Mouse (Mus musculus) neural tube, embryonic 15.5 days (tissue): Measurements from ENCODE around the gene Kifc1. TPM values are rescaled to one million over a fixed set of nuclear protein-coding genes. Genes with fewer than 3 reads are reported as not detected.

Experiments used
- ATAC-seq: fragments of 200-750 bp; cut with Nextera tagmentation; 2 replicates; pipeline ENCODE4 v1.8.0; 2017; ENCODE audit warnings: mild to moderate bottlenecking, moderate TSS enrichment, moderate library complexity; ENCODE audit not compliant: low FRiP score
- H3K27ac ChIP-seq: fragments of 300-500 bp; sonication (generic); replicated peaks from 2 replicates; pipeline ENCODE4 v1.5.1; 2015; ENCODE audit warnings: mild to moderate bottlenecking, inconsistent platforms
- H3K27me3 ChIP-seq: fragments of 300-500 bp; sonication (generic); replicated peaks from 2 replicates; pipeline ENCODE4 v1.6.1; 2015; ENCODE audit warnings: inconsistent platforms
- H3K36me3 ChIP-seq: fragments of 300-500 bp; sonication (generic); 2 replicates; pipeline ENCODE4 v1.6.1; 2015; ENCODE audit warnings: inconsistent platforms
- H3K4me1 ChIP-seq: fragments of 300-500 bp; sonication (generic); 2 replicates; pipeline ENCODE4 v1.6.1; 2015; ENCODE audit warnings: inconsistent platforms
- H3K4me2 ChIP-seq: fragments of 300-500 bp; sonication (generic); 2 replicates; pipeline ENCODE4 v1.6.1; 2015; ENCODE audit warnings: inconsistent platforms, mild to moderate bottlenecking, moderate library complexity
- H3K4me3 ChIP-seq: fragments of 300-500 bp; sonication (generic); replicated peaks from 2 replicates; pipeline ENCODE4 v1.5.1; 2015; ENCODE audit warnings: mild to moderate bottlenecking, inconsistent platforms
- H3K9ac ChIP-seq: fragments of 300-500 bp; sonication (generic); replicated peaks from 2 replicates; pipeline ENCODE4 v1.6.1; 2015; ENCODE audit warnings: mild to moderate bottlenecking, inconsistent platforms
- H3K9me3 ChIP-seq: fragments of 300-500 bp; sonication (generic); replicated peaks from 2 replicates; pipeline ENCODE4 v1.6.1; 2016; ENCODE audit warnings: inconsistent platforms
- WGBS: fragments of 180-500 bp; shearing (Covaris S2); methylation state at CpG from one replicate; pipeline ENCODE4 v1.1.7; 2015; ENCODE audit warnings: mixed read lengths; 5-methylcytosine and 5-hydroxymethylcytosine counted together
- microRNA-seq: library from miRNA; unstranded; fragments of <30 nt; microRNA quantifications from one replicate; pipeline ENCODE4, GENCODE M21; 2017
- polyA plus RNA-seq: library from polyadenylated mRNA; unstranded; fragments of >200 nt; fragmentation: Nextera tagmentation; extraction: Ambion mirVana; gene quantifications from 2 replicates; pipeline ENCODE4 v1.2.1, GENCODE M21; 2015

Gene Kifc1
- polyA plus RNA-seq, 1 experiment from 2014 or later, result 2.0 TPM

DNA sequence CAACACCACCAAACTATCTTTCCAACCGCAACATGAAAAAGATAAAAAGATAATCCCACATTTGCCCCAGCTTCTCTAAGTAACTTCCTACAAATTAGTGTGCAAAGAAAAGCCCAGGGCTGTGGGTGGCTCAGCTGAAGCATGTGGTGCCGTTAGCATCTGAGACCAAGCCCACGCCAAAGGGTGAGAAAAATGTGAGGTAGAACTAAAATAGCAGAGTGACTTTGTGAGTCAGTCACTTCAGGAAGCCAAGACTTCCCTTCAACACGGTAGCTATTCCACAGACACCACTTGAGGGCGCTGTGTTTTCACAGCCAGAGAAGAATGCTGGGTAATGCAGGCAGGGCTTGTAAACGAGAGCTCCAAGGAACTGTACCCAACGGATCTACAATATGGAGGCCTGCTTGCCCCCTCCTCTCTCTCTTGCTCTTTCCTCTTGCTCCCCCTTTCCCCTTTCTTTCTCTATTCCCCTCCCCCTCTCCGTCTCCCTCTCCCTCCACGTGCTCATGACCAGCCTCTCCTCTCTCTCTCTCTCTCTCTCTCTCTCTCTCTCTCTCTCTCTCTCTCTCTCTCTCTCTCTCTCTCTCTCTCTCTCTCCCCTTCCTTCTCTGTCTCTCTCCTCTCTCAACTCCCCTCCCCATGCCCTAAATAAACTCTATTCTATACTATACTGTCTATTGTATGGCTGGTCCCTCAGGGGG is 25.0 kb downstream of the Kifc1 start:
- no peak overlapping the region for H3K4me2 ChIP-seq
- no peak overlapping the region for H3K9ac ChIP-seq
- 48% methylated on average over 9 of the region's 9 CpGs for WGBS
- H3K4me3 ChIP-seq, result no peak overlapping the region
- H3K27me3 ChIP-seq, result no peaks in the 10 kb centered on the region
- H3K27ac ChIP-seq, result no peak overlapping the region
- H3K4me1 ChIP-seq, result no peaks in the 10 kb centered on the region
- H3K36me3 ChIP-seq, result no peaks in the 10 kb centered on the region
- ATAC-seq, result no peak
- no peaks in the 10 kb centered on the region for H3K9me3 ChIP-seq

DNA sequence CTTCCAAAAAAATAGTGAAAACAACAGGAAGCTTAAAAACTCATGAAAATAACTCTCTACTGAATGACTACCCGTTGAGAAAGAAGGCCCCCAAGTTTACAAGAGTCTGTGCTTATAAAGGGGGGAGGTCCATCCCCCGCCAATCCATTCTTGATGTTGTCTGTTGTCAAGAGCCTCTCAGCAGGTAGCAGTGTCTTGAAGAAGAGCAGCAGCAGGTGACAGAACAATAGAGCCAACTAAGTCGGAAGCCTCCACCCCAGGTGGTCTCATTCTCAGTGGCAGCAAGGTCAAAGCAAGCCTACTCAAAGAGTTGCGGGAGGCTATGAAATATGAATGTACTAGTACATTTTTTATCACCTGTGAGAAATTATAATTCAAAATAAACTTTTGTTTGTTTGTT is 32.6 kb downstream of the Kifc1 start:
- no peaks in the 10 kb centered on the region for H3K4me1 ChIP-seq
- H3K27me3 ChIP-seq, result no peaks in the 10 kb centered on the region
- no peak overlapping the region for H3K4me3 ChIP-seq
- 60% methylated on average over 4 of the region's 4 CpGs for WGBS
- no peak overlapping the region for H3K27ac ChIP-seq
- H3K36me3 ChIP-seq, result no peaks in the 10 kb centered on the region; the same call in 1 of the 2 replicates
- H3K4me2 ChIP-seq, result no peak overlapping the region
- no peaks in the 10 kb centered on the region for H3K9me3 ChIP-seq
- no peak for ATAC-seq
- H3K9ac ChIP-seq, result no peak overlapping the region

DNA sequence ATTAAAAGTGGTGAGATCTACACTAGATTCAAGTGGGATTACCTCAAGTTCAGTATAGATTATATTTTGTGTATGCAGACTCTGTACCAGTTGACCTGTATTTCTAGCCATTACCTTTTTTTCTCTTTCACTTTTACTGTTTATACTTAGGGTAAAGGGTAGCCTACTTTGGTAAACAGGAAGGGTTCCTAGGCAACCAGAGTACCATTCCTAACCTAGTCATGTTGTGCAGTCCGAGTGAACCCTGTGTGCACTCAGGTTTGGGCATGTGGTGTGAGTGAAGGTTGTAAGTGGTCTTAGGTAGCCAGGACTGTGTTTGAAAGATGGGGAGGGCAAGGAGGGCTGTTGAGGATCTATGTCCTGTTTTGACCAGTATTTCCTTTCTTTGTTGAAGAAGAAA is 39.1 kb downstream of the Kifc1 start:
- H3K9me3 ChIP-seq, result no peaks in the 10 kb centered on the region
- no peak overlapping the region for H3K4me2 ChIP-seq
- H3K9ac ChIP-seq, result no peak overlapping the region
- H3K4me1 ChIP-seq, result no peaks in the 10 kb centered on the region
- H3K4me3 ChIP-seq, result no peak overlapping the region
- no peak for ATAC-seq
- WGBS, result 79% methylated on average over 1 of the region's 1 CpGs
- H3K36me3 ChIP-seq, result peaks cover 19% of the 10 kb centered on the region
- no peak overlapping the region for H3K27ac ChIP-seq
- no peaks in the 10 kb centered on the region for H3K27me3 ChIP-seq

DNA sequence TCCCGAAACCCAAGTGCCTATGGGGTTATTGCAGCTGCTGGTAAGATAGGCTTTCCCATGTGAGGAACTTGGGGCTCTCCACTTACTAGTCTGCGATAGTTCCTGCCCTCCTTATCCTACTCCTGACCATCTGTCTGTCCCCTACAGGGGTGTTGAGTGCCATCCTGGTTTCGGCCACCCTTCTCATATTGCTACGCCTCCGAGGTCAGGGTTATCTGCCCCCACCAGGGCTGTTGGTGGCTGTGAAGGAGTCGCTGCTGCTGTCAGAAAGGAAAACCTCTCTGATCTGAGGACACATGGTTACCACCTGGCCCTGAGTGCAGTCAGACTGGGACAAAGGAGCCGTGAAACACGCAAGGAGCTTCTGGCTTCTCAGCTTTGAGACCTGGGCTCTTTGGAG is 42.3 kb downstream of the Kifc1 start:
- 93% methylated on average over 8 of the region's 8 CpGs for WGBS
- Histone ChIP-seq H3K4me1 (peaks cover 19% of the 10 kb centered on the region), H3K36me3 (peaks cover 19% of the 10 kb centered on the region), H3K4me2 (no peak overlapping the region), H3K27me3 (no peaks in the 10 kb centered on the region), H3K4me3 (no peak overlapping the region), H3K9me3 (no peaks in the 10 kb centered on the region), H3K9ac (no peak overlapping the region), H3K27ac (no peak overlapping the region)
- no peak for ATAC-seq

- no peak overlapping the region for H3K27ac ChIP-seq
- peaks cover 28% of the 10 kb centered on the region for H3K36me3 ChIP-seq
- peak overlapping the region; percentile 99 for H3K4me3 ChIP-seq
- H3K4me2 ChIP-seq, result peak overlapping the region; percentile 84
- H3K9ac ChIP-seq, result peak overlapping the region; percentile 76
- peaks cover 19% of the 10 kb centered on the region for H3K4me1 ChIP-seq
- H3K9me3 ChIP-seq, result no peaks in the 10 kb centered on the region
- H3K27me3 ChIP-seq, result no peaks in the 10 kb centered on the region
- 41% methylated on average over 1 of the region's 1 CpGs for WGBS
- no peak for ATAC-seq
Measured at GRCm38 (mm10) chr17:33844196-33844595, 46.3 kb downstream of the Kifc1 start.

DNA sequence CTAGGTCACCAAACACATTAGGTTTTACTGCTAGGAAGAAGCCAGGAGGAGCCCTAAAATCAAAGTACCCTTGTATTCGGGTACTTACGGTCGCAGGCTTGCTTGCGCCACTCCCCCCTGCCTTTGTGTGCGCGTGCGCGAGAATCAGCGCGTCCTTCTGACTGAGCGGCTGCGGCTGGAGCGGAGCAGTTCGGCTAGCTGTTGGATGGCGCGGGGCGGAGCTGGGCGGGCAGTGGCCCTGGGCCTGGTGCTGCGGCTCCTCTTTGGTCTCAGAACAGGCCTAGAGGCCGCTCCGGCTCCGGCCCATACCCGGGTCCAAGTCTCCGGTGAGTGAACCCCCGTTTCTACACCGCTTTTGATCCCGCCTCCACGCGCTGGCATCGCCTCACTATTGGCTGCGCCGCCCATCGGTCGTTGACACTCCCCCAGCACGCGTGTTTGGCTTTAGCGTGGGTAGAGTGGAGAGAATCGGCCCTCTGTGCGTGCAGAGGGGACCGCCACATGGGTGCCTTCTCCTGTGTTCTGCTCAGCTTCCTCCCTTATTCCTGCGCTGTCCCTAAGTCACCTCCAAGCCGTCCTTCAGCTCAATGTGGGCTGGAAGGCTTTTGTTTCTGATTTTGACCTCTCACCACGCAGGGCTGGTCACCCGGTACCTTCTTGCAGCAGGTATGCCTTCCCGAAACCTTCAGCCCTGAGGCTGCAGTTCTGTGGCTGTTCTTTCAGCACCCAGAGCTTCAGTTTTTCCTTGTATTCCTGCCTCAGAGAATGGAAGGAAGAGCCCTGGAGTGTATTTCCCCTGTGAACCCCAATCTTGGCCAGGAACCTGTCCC is 47.3 kb downstream of the Kifc1 start, which contains the start of gene Cd320:
TSS of gene Cd320 (plus strand) at position 126 of the 830 bp plus-strand sequence.
- peak within 1 kb of the TSS; percentile 88 for H3K27ac ChIP-seq
- H3K9ac ChIP-seq, result peak within 1 kb of the TSS; percentile 76
- peak within 1 kb of the TSS; percentile 84 for H3K4me2 ChIP-seq
- H3K27me3 ChIP-seq, result no peaks in the 10 kb centered on the region
- peak; percentile 97 for ATAC-seq
- H3K36me3 ChIP-seq, result peaks cover 27% of the 10 kb centered on the region
- under 1% methylated on average over 45 of the region's 45 CpGs for WGBS
- H3K4me1 ChIP-seq, result peaks cover 19% of the 10 kb centered on the region
- H3K4me3 ChIP-seq, result peak within 1 kb of the TSS; percentile 99
- H3K9me3 ChIP-seq, result no peaks in the 10 kb centered on the region

DNA sequence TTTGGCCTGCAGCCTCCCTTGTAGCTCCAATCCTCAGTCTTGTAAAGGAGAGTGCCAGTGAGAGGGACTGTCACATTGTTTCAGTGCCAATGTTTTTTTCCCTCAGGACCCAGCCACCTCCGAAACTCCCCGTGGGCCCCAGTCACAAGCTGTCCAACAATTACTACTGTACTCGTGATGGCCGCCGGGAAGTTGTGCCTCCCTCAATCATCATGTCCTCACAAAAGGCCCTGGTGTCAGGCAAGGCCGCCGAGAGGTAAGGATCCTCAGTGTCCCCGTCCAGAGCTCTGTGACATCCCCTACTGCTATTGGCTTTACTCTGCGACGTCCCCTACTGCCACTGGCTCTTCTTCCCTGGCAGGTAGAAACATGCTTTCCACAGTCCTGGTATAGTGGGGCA is 60.9 kb downstream of the Kifc1 start:
- no peak overlapping the region for H3K4me2 ChIP-seq
- WGBS, result 84% methylated on average over 10 of the region's 10 CpGs
- ATAC-seq, result no peak
- no peaks in the 10 kb centered on the region for H3K9me3 ChIP-seq
- peak overlapping the region; percentile 18 for H3K27ac ChIP-seq
- no peak overlapping the region for H3K4me3 ChIP-seq
- H3K4me1 ChIP-seq, result peaks cover 35% of the 10 kb centered on the region
- H3K9ac ChIP-seq, result no peak overlapping the region
- H3K27me3 ChIP-seq, result no peaks in the 10 kb centered on the region
- H3K36me3 ChIP-seq, result peaks cover 53% of the 10 kb centered on the region

- 48% methylated on average over 2 of the region's 2 CpGs for WGBS
- H3K9ac ChIP-seq, result peak overlapping the region; percentile 17; the same call in 1 of the 2 replicates
- H3K27me3 ChIP-seq, result no peaks in the 10 kb centered on the region
Measured at GRCm38 (mm10) chr17:33828892-33829291, 61.6 kb downstream of the Kifc1 start.

DNA sequence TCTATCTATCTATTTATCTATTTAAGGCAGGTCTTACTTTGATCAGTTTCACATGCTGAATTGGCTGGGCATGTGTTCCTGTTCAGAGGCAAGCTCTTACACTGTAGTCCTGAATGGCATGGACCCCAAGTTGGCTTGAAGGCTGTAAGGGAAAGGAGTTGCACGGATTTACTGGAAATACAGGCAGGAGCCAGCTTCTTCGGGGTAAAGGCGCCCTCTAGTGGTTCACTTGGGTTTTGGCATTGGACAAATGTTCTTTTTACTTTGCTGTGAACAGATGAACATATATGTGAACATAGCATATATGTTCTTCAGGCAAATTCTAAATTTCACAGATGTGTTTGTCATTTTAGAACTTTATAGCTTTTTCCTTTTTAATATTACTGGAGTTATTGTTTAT is 63.6 kb downstream of the Kifc1 start:
- Histone ChIP-seq H3K4me2 (no peak overlapping the region), H3K4me3 (no peak overlapping the region), H3K36me3 (peaks cover 39% of the 10 kb centered on the region), H3K27me3 (no peaks in the 10 kb centered on the region), H3K4me1 (peaks cover 55% of the 10 kb centered on the region), H3K27ac (no peak overlapping the region), H3K9me3 (no peaks in the 10 kb centered on the region), H3K9ac (no peak overlapping the region; the same call in 1 of the 2 replicates)
- no peak for ATAC-seq
- 0% methylated on average over 3 of the region's 3 CpGs for WGBS

More at GRCm38 (mm10) chr17:33828892-33829291, 61.6 kb downstream of the Kifc1 start:
- Histone ChIP-seq H3K4me1 (peaks cover 35% of the 10 kb centered on the region), H3K9me3 (no peaks in the 10 kb centered on the region), H3K27ac (no peak overlapping the region), H3K36me3 (peaks cover 46% of the 10 kb centered on the region), H3K4me3 (no peak overlapping the region), H3K4me2 (no peak overlapping the region)
- ATAC-seq, result no peak

Small RNA genes within 50 kb of the gene (microRNA-seq; reads per million reads assigned to microRNA genes)
- gene Gm27740, result not detected

Other genes with a start within 250 kb of the Kifc1 start
- gene Hnrnpm, start 203.8 kb downstream of the Kifc1 start, polyA plus RNA-seq, result 161 and 203 TPM in 2 replicates
- gene March2, start 172.0 kb downstream of the Kifc1 start, polyA plus RNA-seq, result 77.4 and 81.5 TPM in 2 replicates
- gene Rab11b, start 130.1 kb downstream of the Kifc1 start, polyA plus RNA-seq, result 519 and 596 TPM in 2 replicates
- gene Angptl4, start 108.8 kb downstream of the Kifc1 start, polyA plus RNA-seq, result 21.6 and 23.3 TPM in 2 replicates
- 46.7 and 48.5 TPM in 2 replicates for gene Kank3, start 80.1 kb downstream of the Kifc1 start, polyA plus RNA-seq
- 534 and 619 TPM in 2 replicates for gene Rps28, start 66.1 kb downstream of the Kifc1 start, polyA plus RNA-seq
- 515 and 564 TPM in 2 replicates for gene Ndufa7, start 66.1 kb downstream of the Kifc1 start, polyA plus RNA-seq
- 53.9 and 56.1 TPM in 2 replicates for gene Cd320, start 47.6 kb downstream of the Kifc1 start, polyA plus RNA-seq
- gene Gm7029, start 16.8 kb downstream of the Kifc1 start, polyA plus RNA-seq, result not detected in 2 replicates
- 0.93 and 1.2 TPM in 2 replicates for gene Platr17, start 14.5 kb upstream of the Kifc1 start, polyA plus RNA-seq
- gene Daxx, start 18.8 kb upstream of the Kifc1 start, polyA plus RNA-seq, result 50.7 and 58.5 TPM in 2 replicates
- gene Tapbp, start 25.2 kb upstream of the Kifc1 start, polyA plus RNA-seq, result 35.3 and 51.3 TPM in 2 replicates
- gene Zbtb22, start 25.2 kb upstream of the Kifc1 start, polyA plus RNA-seq, result 13.7 and 15.8 TPM in 2 replicates
- 56.8 and 58.8 TPM in 2 replicates for gene Rgl2, start 38.9 kb upstream of the Kifc1 start, polyA plus RNA-seq
- gene Pfdn6, start 49.7 kb upstream of the Kifc1 start, polyA plus RNA-seq, result 173 and 183 TPM in 2 replicates
- gene Wdr46, start 50.0 kb upstream of the Kifc1 start, polyA plus RNA-seq, result 25.1 and 29.3 TPM in 2 replicates
- 11.9 and 13.1 TPM in 2 replicates for gene B3galt4, start 60.8 kb upstream of the Kifc1 start, polyA plus RNA-seq
- gene Vps52, start 65.2 kb upstream of the Kifc1 start, polyA plus RNA-seq, result 72.3 and 75.7 TPM in 2 replicates
- 778 and 1,050 TPM in 2 replicates for gene Rps18, start 65.3 kb upstream of the Kifc1 start, polyA plus RNA-seq
- gene H2-K1, start 109.7 kb upstream of the Kifc1 start, polyA plus RNA-seq, result 19.8 and 88.0 TPM in 2 replicates
- 21.9 and 24.4 TPM in 2 replicates for gene Ring1, start 134.0 kb upstream of the Kifc1 start, polyA plus RNA-seq
- 68.4 and 71.4 TPM in 2 replicates for gene H2-Ke6, start 137.4 kb upstream of the Kifc1 start, polyA plus RNA-seq
- 167 and 170 TPM in 2 replicates for gene Slc39a7, start 141.0 kb upstream of the Kifc1 start, polyA plus RNA-seq
- 54.4 and 57.7 TPM in 2 replicates for gene Rxrb, start 141.2 kb upstream of the Kifc1 start, polyA plus RNA-seq
- 8.3 and 9.4 TPM in 2 replicates for gene Col11a2, start 148.8 kb upstream of the Kifc1 start, polyA plus RNA-seq
- gene H2-Oa, start 201.7 kb upstream of the Kifc1 start, polyA plus RNA-seq, result 0.19 and 2.5 TPM in 2 replicates
- gene H2-DMa, start 228.9 kb upstream of the Kifc1 start, polyA plus RNA-seq, result 19.8 and 31.3 TPM in 2 replicates
- gene Brd2, start 232.0 kb upstream of the Kifc1 start, polyA plus RNA-seq, result 115 and 122 TPM in 2 replicates